Comparison of ENCODE assay signal across 7 mouse cellular contexts in the genomic region with DNA sequence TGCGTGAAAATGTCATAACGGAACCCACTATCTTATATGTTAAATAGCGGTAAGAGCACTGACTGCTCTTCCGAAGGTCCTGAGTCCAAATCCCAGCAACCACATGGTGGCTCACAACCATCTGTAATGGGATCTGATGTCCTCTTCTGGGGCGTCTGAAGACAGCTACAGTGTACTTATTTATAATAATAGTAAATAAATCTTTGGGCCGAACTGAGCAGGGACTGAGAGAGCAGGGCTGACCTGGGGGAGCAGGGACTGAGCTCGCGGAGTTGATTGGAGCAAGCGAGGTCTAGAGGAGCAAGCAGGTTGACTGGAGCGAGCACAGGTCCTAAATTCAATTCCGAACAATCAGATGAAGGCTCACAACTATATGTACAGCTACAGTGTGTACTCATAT. TPM values are rescaled to one million over a fixed set of nuclear protein-coding genes. Genes with fewer than 3 reads are reported as not detected.
DNase-seq lines count a peak whose midpoint lies in the region; ATAC-seq and TF ChIP-seq lines count a peak whose summit lies in the region.
"Not testable (repeated sequence)": the region's sequence is repeated elsewhere in the genome, so short reads cannot be mapped to it uniquely, and the experiment has no call there.

No protein-coding gene starts in this region.

- peak overlapping the region; percentile 58 for H3K4me3 ChIP-seq in embryonic facial prominence, embryonic 15.5 days (replicated peaks)
- peak overlapping the region; percentile 65 for H3K4me3 ChIP-seq in heart, embryonic 10.5 days
- peak overlapping the region; percentile 59 for H3K4me3 ChIP-seq in hindbrain, embryonic 15.5 days
- H3K4me3 ChIP-seq in left cerebral cortex, adult 2 months = peak overlapping the region; percentile 40
- peak overlapping the region; percentile 59 for H3K4me3 ChIP-seq in lung, embryonic 15.5 days

- H3K4me1 ChIP-seq in embryonic facial prominence, embryonic 15.5 days; heart, embryonic 10.5 days; hindbrain, embryonic 15.5 days (replicated peaks); lung, embryonic 15.5 days: not testable (repeated sequence)

- not testable (repeated sequence) for H3K9ac ChIP-seq in embryonic facial prominence, embryonic 15.5 days; hindbrain, embryonic 15.5 days; lung, embryonic 15.5 days

- WGBS in embryonic facial prominence, embryonic 15.5 days = 35% methylated on average over 11 of the region's 11 CpGs
- 38% methylated on average over 11 of the region's 11 CpGs for WGBS in heart, embryonic 10.5 days
- WGBS in hindbrain, embryonic 15.5 days = 40% methylated on average over 11 of the region's 11 CpGs
- WGBS in lung, embryonic 15.5 days = 33% methylated on average over 11 of the region's 11 CpGs

- TF ChIP-seq CTCF in left cerebral cortex, adult 2 months (IDR thresholded peaks at IDR 0.05) = not testable (repeated sequence)

- ATAC-seq in embryonic facial prominence, embryonic 15.5 days (ENCODE audit: insufficient number of reproducible peaks, low FRiP score, low TSS enrichment, low read depth) = not testable (repeated sequence)
- ATAC-seq in hindbrain, embryonic 15.5 days (ENCODE audit: low FRiP score, low read depth) = peak; percentile 16
- ATAC-seq in lung, embryonic 15.5 days (ENCODE audit: borderline replicate concordance, extremely low read depth, low FRiP score, low TSS enrichment) = peak; percentile 16; the same call in 1 of the 2 replicates

- peak overlapping the region; percentile 52 for H3K4me2 ChIP-seq in embryonic facial prominence, embryonic 15.5 days (replicated peaks)
- peak overlapping the region; percentile 56 for H3K4me2 ChIP-seq in hindbrain, embryonic 15.5 days
- H3K4me2 ChIP-seq in lung, embryonic 15.5 days = peak overlapping the region; percentile 57

- intact Hi-C loops in left cerebral cortex, adult 2 months (cut with DNase I) = not testable (repeated sequence)

- H3K27ac ChIP-seq in embryonic facial prominence, embryonic 15.5 days (replicated peaks) = 0 out of 2 replicates have a peak overlapping the region, but pooled peaks have one; percentile 34
- H3K27ac ChIP-seq in heart, embryonic 10.5 days = 0 out of 2 replicates have a peak overlapping the region, but pooled peaks have one; percentile 10
- H3K27ac ChIP-seq in hindbrain, embryonic 15.5 days (replicated peaks) = peak overlapping the region; percentile 38
- H3K27ac ChIP-seq in left cerebral cortex, adult 2 months = peak overlapping the region; percentile 32; the same call in 1 of the 2 replicates
- not testable (repeated sequence) for H3K27ac ChIP-seq in lung, embryonic 15.5 days

- DNase-seq in cerebellum, adult 11-12 months = peak; percentile 32
- not testable (repeated sequence) for DNase-seq in heart, embryonic 10.5 days (ENCODE audit: low spot score); left cerebral cortex, adult 2 months (ENCODE audit: extremely low spot score in 1 of 2, low spot score in 2 of 2)
- DNase-seq in naive thymus-derived CD4-positive, alpha-beta T cell, adult 2 months (ENCODE audit: low read depth) = peak; percentile 26

- not testable (repeated sequence) for H3K9me3 ChIP-seq in embryonic facial prominence, embryonic 15.5 days (replicated peaks); heart, embryonic 10.5 days; hindbrain, embryonic 15.5 days; lung, embryonic 15.5 days

- not testable (repeated sequence) for H3K27me3 ChIP-seq in embryonic facial prominence, embryonic 15.5 days; heart, embryonic 10.5 days (ENCODE audit: insufficient read depth, poor library complexity, severe bottlenecking); hindbrain, embryonic 15.5 days; lung, embryonic 15.5 days

- H3K36me3 ChIP-seq in embryonic facial prominence, embryonic 15.5 days; heart, embryonic 10.5 days; hindbrain, embryonic 15.5 days; lung, embryonic 15.5 days: not testable (repeated sequence)

RNA-seq across cellular contexts. Expression of a gene that starts 0.7 kb away (rescaled TPM):
- 51.4 and 54.1 TPM in 2 replicates for polyA plus RNA-seq in embryonic facial prominence, embryonic 15.5 days (2015; fragmentation: Nextera tagmentation; extraction: Ambion mirVana)
- 72.8 and 73.4 TPM in 2 replicates for polyA plus RNA-seq in heart, embryonic 10.5 days (2016; fragmentation: Nextera tagmentation; extraction: Ambion mirVana)
- polyA plus RNA-seq in hindbrain, embryonic 15.5 days (2015; fragmentation: Nextera tagmentation; extraction: Ambion mirVana) = 109 and 110 TPM in 2 replicates
- total RNA-seq in left cerebral cortex, adult 2 months (2021) = 10 to 100 TPM; 58.4 to 63.6 TPM
- polyA plus RNA-seq in lung, embryonic 15.5 days (2015; fragmentation: Nextera tagmentation; extraction: Ambion mirVana) = 50.9 and 54.6 TPM in 2 replicates
